Mouse (Mus musculus) CH12.LX (cell line): ENCODE results near the gene Pdzd2. TPM values are rescaled to one million over a fixed set of nuclear protein-coding genes. Genes with fewer than 3 reads are reported as not detected.

Experiments
- DNase-seq: peaks from one replicate; pipeline ENCODE4 v3.0.0-alpha.2; 2013; ENCODE audit errors: extremely low read depth
- H3K27ac ChIP-seq: 2 replicates; pipeline ENCODE4 v1.5.1; 2012; ENCODE audit warnings: low read depth, mild to moderate bottlenecking, control low read depth, moderate library complexity; ENCODE audit not compliant: insufficient read depth
- H3K27me3 ChIP-seq: replicated peaks from 2 replicates; pipeline ENCODE3; 2012; ENCODE audit warnings: inconsistent platforms
- H3K36me3 ChIP-seq, 2 experiments: replicated peaks in 1 of 2; 2 replicates each; pipeline versions ENCODE3 to v1.6.1; 2012; ENCODE audit warnings: inconsistent platforms in 1 of 2, low read length in 1 of 2, mild to moderate bottlenecking in 1 of 2, mixed read lengths in 1 of 2, moderate library complexity in 1 of 2; ENCODE audit not compliant: control insufficient read depth in 1 of 2, insufficient read depth in 1 of 2
- H3K4me1 ChIP-seq, 2 experiments: 2 replicates each; pipeline ENCODE4 v1.6.1; 2012; ENCODE audit warnings: inconsistent platforms in 1 of 2, moderate library complexity in 1 of 2; ENCODE audit not compliant: insufficient read depth in 2 of 2, control insufficient read depth in 1 of 2
- H3K4me2 ChIP-seq: 2 replicates; pipeline ENCODE4 v1.6.1; 2012; ENCODE audit warnings: low read depth, mild to moderate bottlenecking, control low read depth; ENCODE audit not compliant: poor library complexity, insufficient read depth, severe bottlenecking
- H3K4me3 ChIP-seq, 3 experiments: fragments of 150-350 bp in 1 of 3; sonication (generic) in 1 of 3; replicated peaks in 1 of 3; 2 replicates each; pipeline versions ENCODE3 to v1.5.1; 2011 to 2012; ENCODE audit warnings: low read depth in 2 of 3, low read length in 2 of 3, mild to moderate bottlenecking in 2 of 3, moderate library complexity in 2 of 3, control low read depth in 1 of 3, improper control_type of control experiment in 1 of 3, inconsistent platforms in 1 of 3, mixed read lengths in 1 of 3; ENCODE audit not compliant: poor library complexity in 1 of 3
- H3K79me2 ChIP-seq: replicated peaks from 2 replicates; pipeline ENCODE4 v1.6.1; 2012; ENCODE audit warnings: mild to moderate bottlenecking, moderate library complexity; ENCODE audit not compliant: control insufficient read depth, poor library complexity, insufficient read depth, severe bottlenecking; ENCODE audit errors: extremely low read depth
- H3K9ac ChIP-seq: 2 replicates; pipeline ENCODE4 v1.6.1; 2012; ENCODE audit warnings: low read depth, mild to moderate bottlenecking, control low read depth, moderate library complexity; ENCODE audit not compliant: insufficient read depth
- H3K9me3 ChIP-seq: replicated peaks from 2 replicates; pipeline ENCODE3; 2012; ENCODE audit warnings: low read length, inconsistent platforms, mixed read lengths
- E2F4 ChIP-seq: IDR thresholded peaks from 2 replicates; pipeline ENCODE4 v1.6.1; 2011; ENCODE audit warnings: low read depth, low read length, improper control_type of control experiment; ENCODE audit not compliant: insufficient replicate concordance
- HCFC1 ChIP-seq: IDR thresholded peaks from 2 replicates; pipeline ENCODE4 v1.6.1; 2012; ENCODE audit warnings: low read depth, mild to moderate bottlenecking, inconsistent platforms, low read length, improper control_type of control experiment
- JUN ChIP-seq: IDR thresholded peaks from 2 replicates; pipeline ENCODE4 v1.6.1; 2011; ENCODE audit warnings: low read depth, mild to moderate bottlenecking, low read length, improper control_type of control experiment, moderate library complexity; ENCODE audit not compliant: insufficient read depth
- KAT2A ChIP-seq: IDR thresholded peaks from 2 replicates; pipeline ENCODE4 v1.6.1; 2012; ENCODE audit warnings: low read length, improper control_type of control experiment, inconsistent platforms; ENCODE audit not compliant: insufficient replicate concordance
- MAFK ChIP-seq: IDR thresholded peaks from 2 replicates; pipeline ENCODE4 v1.6.1; 2011; ENCODE audit warnings: low read length, improper control_type of control experiment; ENCODE audit not compliant: insufficient replicate concordance
- MAZ ChIP-seq: IDR thresholded peaks from 2 replicates; pipeline ENCODE4 v1.6.1; 2012; ENCODE audit warnings: low read depth, mild to moderate bottlenecking, inconsistent platforms, low read length, improper control_type of control experiment, moderate library complexity
- MEF2A ChIP-seq: IDR thresholded peaks from 2 replicates; pipeline ENCODE4 v1.6.1; 2014; ENCODE audit warnings: low read depth, mild to moderate bottlenecking, inconsistent platforms, low read length, improper control_type of control experiment, borderline replicate concordance
- PAX5 ChIP-seq: IDR thresholded peaks from 2 replicates; pipeline ENCODE4 v1.6.1; 2012; ENCODE audit warnings: low read length, inconsistent platforms, mixed read lengths
- RCOR1 ChIP-seq: conservative IDR thresholded peaks from 2 replicates; pipeline ENCODE4 v1.6.1; 2012; ENCODE audit warnings: low read depth, mild to moderate bottlenecking, inconsistent platforms, low read length, improper control_type of control experiment
- SIN3A ChIP-seq: IDR thresholded peaks from 2 replicates; pipeline ENCODE4 v1.6.1; 2012; ENCODE audit warnings: low read length, improper control_type of control experiment, inconsistent platforms
- TBP ChIP-seq: conservative IDR thresholded peaks from 2 replicates; pipeline ENCODE4 v1.6.1; 2011; ENCODE audit warnings: low read depth, low read length, improper control_type of control experiment
- TCF12 ChIP-seq: IDR thresholded peaks from 2 replicates; pipeline ENCODE4 v1.6.1; 2014; ENCODE audit warnings: low read depth, mild to moderate bottlenecking, inconsistent platforms, low read length, improper control_type of control experiment
- UBTF ChIP-seq: IDR thresholded peaks from 2 replicates; pipeline ENCODE4 v1.6.1; 2012; ENCODE audit warnings: low read depth, mild to moderate bottlenecking, inconsistent platforms, low read length, improper control_type of control experiment, moderate library complexity
- ZC3H11A ChIP-seq: IDR thresholded peaks from 2 replicates; pipeline ENCODE4 v1.6.1; 2012; ENCODE audit warnings: low read depth, mild to moderate bottlenecking, inconsistent platforms, low read length, improper control_type of control experiment
- ZKSCAN1 ChIP-seq: IDR thresholded peaks from 2 replicates; pipeline ENCODE4 v1.6.1; 2012; ENCODE audit warnings: low read depth, inconsistent platforms, low read length, improper control_type of control experiment, borderline replicate concordance
- ZNF384 ChIP-seq: IDR thresholded peaks from 2 replicates; pipeline ENCODE4 v1.6.1; 2012; ENCODE audit warnings: low read depth, low read length, improper control_type of control experiment, inconsistent platforms
- dilution Hi-C: fragments of 300-500 bp; cut with MboI; formaldehyde crosslinking; loops from 2 replicates; pipeline ENCODE4 v1.14.3; 2020; ENCODE audit warnings: low sequenced_read_pairs; ENCODE audit not compliant: extremely low pct_unique_long_range_greater_than_20kb, extremely low pct_ligation_motif_present
- in situ Hi-C: fragments of 300-500 bp; cut with MboI; formaldehyde crosslinking; loops from 3 replicates; pipeline ENCODE4 v1.14.3; 2019; ENCODE audit warnings: low sequenced_read_pairs, low pct_ligation_motif_present, low pct_unique_long_range_greater_than_20kb, mixed read lengths
- polyA plus RNA-seq: library from polyadenylated mRNA; unstranded; fragments of >175 nt; gene quantifications from 2 replicates; pipeline ENCODE4 v1.2.1, GENCODE M21; 2012; ENCODE audit warnings: low read depth; ENCODE audit not compliant: insufficient read length
- total RNA-seq, 2 experiments: library from RNA; depleted of rRNA; stranded (reverse); fragments of 300-350 nt in 1 of 2; fragments of >200 nt in 1 of 2; gene quantifications; 2 replicates each; pipeline ENCODE4 v1.2.3; 2012 to 2014

Pdzd2 gene
- total and polyA plus RNA-seq, 3 experiments: 0.04 to 0.24 (median 0.17) TPM

DNA sequence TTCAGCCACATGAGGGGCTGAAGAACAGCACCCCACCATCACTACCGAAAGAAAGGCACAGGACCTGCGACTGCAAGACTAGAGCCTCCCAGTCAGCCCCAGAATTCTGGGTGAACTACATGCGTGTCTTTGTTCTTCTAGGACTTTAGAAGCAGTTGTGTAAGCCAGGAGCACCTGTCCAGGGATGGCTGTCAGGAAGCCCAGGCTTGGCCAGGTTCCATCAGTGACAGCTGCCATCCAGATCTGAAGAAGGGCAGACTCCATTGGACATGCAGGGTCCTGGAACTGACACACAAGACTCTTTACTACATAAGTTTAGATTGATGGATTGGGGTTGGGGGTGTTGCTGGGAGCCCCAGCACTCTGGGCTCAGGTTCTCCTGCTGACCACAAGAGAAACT is 29.7 kb downstream of the Pdzd2 start:
- no peaks in the 10 kb centered on the region for H3K27me3 ChIP-seq
- no peak overlapping the region for H3K27ac ChIP-seq
- DNase-seq: no peak
- dilution Hi-C loops (no loop called here), in situ Hi-C loops (no loop called here)
- H3K4me3 ChIP-seq: no peak overlapping the region
- H3K4me2 ChIP-seq: no peak overlapping the region
- H3K36me3 ChIP-seq: no peaks in the 10 kb centered on the region
- H3K4me1 ChIP-seq: no peaks in the 10 kb centered on the region
- no peaks in the 10 kb centered on the region for H3K9me3 ChIP-seq
- H3K9ac ChIP-seq: no peak overlapping the region
- H3K79me2 ChIP-seq: no peaks in the 10 kb centered on the region
- TF ChIP-seq SIN3A (no peak), E2F4 (no peak), UBTF (no peak), MEF2A (no peak), KAT2A (no peak), PAX5 (no peak)
- TF ChIP-seq, all 38 proteins: peak for 0

DNA sequence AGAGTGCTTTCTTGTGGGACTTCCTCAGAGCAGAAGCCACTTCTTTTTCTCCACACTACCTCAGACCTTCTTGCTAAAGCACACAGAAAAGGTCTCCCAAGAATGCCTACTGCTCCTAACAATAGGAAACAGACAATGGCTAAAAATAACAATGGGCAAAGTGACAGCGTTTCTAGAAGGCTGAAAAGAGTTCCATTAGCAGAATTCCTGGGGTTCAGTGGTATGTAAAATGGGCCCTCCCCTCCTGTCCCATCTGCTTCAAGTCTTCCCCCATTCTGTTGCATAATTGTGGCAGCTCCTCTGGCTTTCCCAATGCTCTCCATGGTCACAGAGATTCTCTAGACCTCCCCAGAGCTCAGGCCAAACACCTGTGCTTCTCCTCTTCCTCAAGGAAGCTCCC is 31.4 kb downstream of the Pdzd2 start:
- dilution Hi-C loops: no loop called here
- no peak for DNase-seq
- Histone ChIP-seq H3K4me1 (no peaks in the 10 kb centered on the region), H3K27ac (no peak overlapping the region), H3K27me3 (no peaks in the 10 kb centered on the region), H3K36me3 (no peaks in the 10 kb centered on the region), H3K9ac (no peak overlapping the region), H3K79me2 (no peaks in the 10 kb centered on the region), H3K9me3 (no peaks in the 10 kb centered on the region), H3K4me3 (no peak overlapping the region), H3K4me2 (no peak overlapping the region)
- in situ Hi-C loops: no loop called here
- no peak for TF ChIP-seq ZNF384
- no peak for TF ChIP-seq TCF12
- TF ChIP-seq TBP: no peak
- TF ChIP-seq JUN: no peak
- TF ChIP-seq MAFK: no peak
- TF ChIP-seq ZKSCAN1: no peak
- no peak for TF ChIP-seq RCOR1
- no peak for TF ChIP-seq ZC3H11A
- TF ChIP-seq SIN3A: no peak
- TF ChIP-seq HCFC1: no peak
- TF ChIP-seq MAZ: no peak
- TF ChIP-seq PAX5: no peak
